Mouse (Mus musculus): ENCODE results near the gene Slc37a1.

GRCm38 (mm10) chr17:31370221-31370620 lies 83.6 kb downstream of the Slc37a1 start:
- TF ChIP-seq FLI1 (IDR thresholded peaks at IDR 0.05; ENCODE audit: low read length) = no peak
- TF ChIP-seq GATA1 (IDR thresholded peaks at IDR 0.05; ENCODE audit: borderline replicate concordance, low read length) = no peak

All from megakaryocyte, embryonic 14.5 days (primary cell).